ENCODE assay signal across 24 mouse cellular contexts in genomic region chr1:107503294-107503693, GRCm38 (mm10). TPM values are rescaled to one million over a fixed set of nuclear protein-coding genes. Genes with fewer than 3 reads are reported as not detected.
"Had no signal": no experiment of that assay in that cellular context is flagged by ENCODE, and none has a peak within 500 bp of the region (broad histone marks: within the 10 kb centered on the region; RNA-seq: fewer than 3 reads in every experiment).

No protein-coding gene starts in this region.

- H3K9me3 ChIP-seq: lung, embryonic 15.5 days had no signal

- H3K4me1 ChIP-seq: lung, embryonic 15.5 days had no signal

- H3K36me3 ChIP-seq: lung, embryonic 15.5 days had no signal

- H3K27ac ChIP-seq: layer of hippocampus, adult 2 months; left cerebral cortex, adult 2 months; liver, embryonic 14.5 days; lung, embryonic 15.5 days; stomach, postnatal 0 days had no signal

- H3K27me3 ChIP-seq: lung, embryonic 15.5 days had no signal

- H3K9ac ChIP-seq: liver, embryonic 14.5 days; lung, embryonic 15.5 days had no signal

- DNase-seq: kidney, adult 11 months; kidney, adult 8-10 months; kidney, postnatal 14 days; kidney, postnatal 4 days; layer of hippocampus, postnatal 36 days; lung, adult 18-20 months; lung, postnatal 10 days; lung, postnatal 36 days; midbrain, embryonic 14.5 days; right cerebral cortex, adult 18-20 months; right cerebral cortex, postnatal 14 days; right cerebral cortex, postnatal 4 days; thymus, adult 2 months; thymus, postnatal 14 days; thymus, postnatal 4 days had no signal

- H3K4me3 ChIP-seq: layer of hippocampus, adult 2 months; left cerebral cortex, adult 2 months; lung, embryonic 15.5 days had no signal

RNA-seq across cellular contexts. Expression of gene Serpinb2, which starts 7.9 kb away (rescaled TPM):
- total RNA-seq: layer of hippocampus, adult 2 months; layer of hippocampus, postnatal 10 days; layer of hippocampus, postnatal 36 days; left cerebral cortex, adult 2 months; left cerebral cortex, postnatal 10 days; left cerebral cortex, postnatal 36 days had no signal
- polyA plus RNA-seq: midbrain, embryonic 14.5 days; stomach, embryonic 14.5 days had no signal
